Mouse (Mus musculus) limb, embryonic 14.5 days (tissue): Measurements from ENCODE around the gene Hoxc9. TPM values are rescaled to one million over a fixed set of nuclear protein-coding genes. Genes with fewer than 3 reads are reported as not detected.

ENCODE experiments used
- ATAC-seq: fragments of 200-750 bp; cut with Nextera tagmentation; 2 replicates; pipeline ENCODE4 v1.8.0; 2017; ENCODE audit warnings: low read depth, moderate number of reproducible peaks, moderate TSS enrichment; ENCODE audit not compliant: low FRiP score
- DNase-seq: peaks from one replicate; pipeline ENCODE4 v3.0.0-alpha.2; 2015; ENCODE audit warnings: low spot score
- H3K27ac ChIP-seq: fragments of 300-500 bp; sonication (generic); replicated peaks from 2 replicates; pipeline ENCODE4 v1.5.1; 2014; ENCODE audit warnings: low read depth, mild to moderate bottlenecking, low read length, moderate library complexity, mixed read lengths
- H3K27me3 ChIP-seq: fragments of 300-500 bp; sonication (generic); 2 replicates; pipeline ENCODE4 v1.6.1; 2014; ENCODE audit warnings: low read length, mixed read lengths; ENCODE audit not compliant: control insufficient read depth, insufficient read depth
- H3K36me3 ChIP-seq: fragments of 300-500 bp; sonication (generic); 2 replicates; pipeline ENCODE4 v1.6.1; 2014; ENCODE audit warnings: mild to moderate bottlenecking, low read length, moderate library complexity, mixed read lengths; ENCODE audit not compliant: control insufficient read depth, insufficient read depth
- H3K4me1 ChIP-seq: fragments of 300-500 bp; sonication (generic); 2 replicates; pipeline ENCODE4 v1.6.1; 2014; ENCODE audit warnings: antibody characterized with exemption, low read length, mixed read lengths; ENCODE audit not compliant: control insufficient read depth, insufficient read depth
- H3K4me2 ChIP-seq: fragments of 300-500 bp; sonication (generic); replicated peaks from 2 replicates; pipeline ENCODE4 v1.6.1; 2014; ENCODE audit warnings: low read depth, mild to moderate bottlenecking, low read length, moderate library complexity; ENCODE audit not compliant: severe bottlenecking
- H3K4me3 ChIP-seq: fragments of 300-500 bp; sonication (generic); replicated peaks from 2 replicates; pipeline ENCODE4 v1.5.1; 2014; ENCODE audit warnings: low read length
- H3K9ac ChIP-seq: fragments of 300-500 bp; sonication (generic); 2 replicates; pipeline ENCODE4 v1.6.1; 2014; ENCODE audit warnings: mild to moderate bottlenecking, low read depth, low read length, moderate library complexity; ENCODE audit not compliant: severe bottlenecking
- H3K9me3 ChIP-seq: fragments of 300-500 bp; sonication (generic); 2 replicates; pipeline ENCODE4 v1.6.1; 2016; ENCODE audit warnings: low read length; ENCODE audit not compliant: control insufficient read depth
- POLR2A ChIP-seq: fragments of 200-500 bp; IDR thresholded peaks from 2 replicates; pipeline ENCODE4 v1.8.0; 2012; ENCODE audit warnings: inconsistent platforms, mild to moderate bottlenecking, moderate library complexity, borderline replicate concordance; ENCODE audit not compliant: insufficient read depth, insufficient read length; ENCODE audit errors: extremely low read depth
- WGBS: fragments of 180-500 bp; shearing (Covaris S2); extraction: QIAGEN DNeasy Blood & Tissue Kit; methylation state at CpG from one replicate; pipeline ENCODE4 v1.1.7; 2014; 5-methylcytosine and 5-hydroxymethylcytosine counted together
- polyA plus RNA-seq, 2 experiments: library from polyadenylated mRNA; depleted of rRNA in 1 of 2; stranded (reverse) in 1 of 2; unstranded in 1 of 2; fragments of >200 nt; fragmentation: Nextera tagmentation in 1 of 2; extraction: Ambion mirVana in 1 of 2; gene quantifications; 2 replicates each; pipeline versions ENCODE4 v1.2.1 to v1.2.3; 2012 to 2014

The Hoxc9 gene
- polyA plus RNA-seq, 2 experiments, result 1.1 to 2.1 TPM

- 5% methylated on average over 31 of the region's 31 CpGs for WGBS
- H3K4me2 ChIP-seq, result peak within 1 kb of the TSS; percentile 18; the same call in 1 of the 2 replicates
- H3K4me1 ChIP-seq, result peaks cover 5% of the 10 kb centered on the region
- no peak for TF ChIP-seq POLR2A
- peak within 1 kb of the TSS; percentile 31 for H3K4me3 ChIP-seq
- no peaks in the 10 kb centered on the region for H3K9me3 ChIP-seq
- DNase-seq, result no peak
- H3K9ac ChIP-seq, result no peak within 1 kb of the TSS
- H3K27me3 ChIP-seq, result peaks cover 100% of the 10 kb centered on the region
- H3K36me3 ChIP-seq, result no peaks in the 10 kb centered on the region
- no peak within 1 kb of the TSS for H3K27ac ChIP-seq
- no peak for ATAC-seq
Measured at GRCm38 (mm10) chr15:102936279-102936972, 39.8 kb upstream of the Hoxc9 start, which contains the start of gene Hoxc12. TSS of gene Hoxc12 (plus strand) at chr15:102936757.

GRCm38 (mm10) chr15:102937036-102937666 lies 39.1 kb upstream of the Hoxc9 start:
- Histone ChIP-seq H3K4me1 (peaks cover 5% of the 10 kb centered on the region), H3K4me2 (peak overlapping the region; percentile 18; the same call in 1 of the 2 replicates), H3K9ac (no peak overlapping the region), H3K27ac (no peak overlapping the region), H3K27me3 (peaks cover 100% of the 10 kb centered on the region), H3K9me3 (no peaks in the 10 kb centered on the region), H3K4me3 (peak overlapping the region; percentile 31), H3K36me3 (no peaks in the 10 kb centered on the region)
- 1% methylated on average over 35 of the region's 50 CpGs for WGBS
- TF ChIP-seq POLR2A, result no peak
- no peak for ATAC-seq
- no peak for DNase-seq

- TF ChIP-seq POLR2A, result no peak
- H3K36me3 ChIP-seq, result no peaks in the 10 kb centered on the region
- 4% methylated on average over 30 of the region's 34 CpGs for WGBS
- peak overlapping the region; percentile 11 for H3K4me3 ChIP-seq
- no peak overlapping the region for H3K27ac ChIP-seq
- H3K9me3 ChIP-seq, result no peaks in the 10 kb centered on the region
- no peak for ATAC-seq
- DNase-seq, result no peak
- peaks cover 5% of the 10 kb centered on the region for H3K4me1 ChIP-seq
- no peak overlapping the region for H3K9ac ChIP-seq
- peaks cover 97% of the 10 kb centered on the region for H3K27me3 ChIP-seq
- peak overlapping the region; percentile 35; the same call in 1 of the 2 replicates for H3K4me2 ChIP-seq
Measured at GRCm38 (mm10) chr15:102939256-102940155, 36.7 kb upstream of the Hoxc9 start.

GRCm38 (mm10) chr15:102942739-102943467 lies 33.3 kb upstream of the Hoxc9 start:
- peak overlapping the region; percentile 34 for H3K4me3 ChIP-seq
- H3K36me3 ChIP-seq, result no peaks in the 10 kb centered on the region
- H3K4me1 ChIP-seq, result peaks cover 5% of the 10 kb centered on the region
- TF ChIP-seq POLR2A, result 0 out of 2 replicates have a peak, but pooled peaks have one; percentile 9
- H3K27ac ChIP-seq, result no peak overlapping the region
- under 1% methylated on average over 42 of the region's 53 CpGs for WGBS
- peak overlapping the region; percentile 60 for H3K9ac ChIP-seq
- peaks cover 96% of the 10 kb centered on the region for H3K27me3 ChIP-seq
- no peak for ATAC-seq
- no peak for DNase-seq
- peak overlapping the region; percentile 53 for H3K4me2 ChIP-seq
- H3K9me3 ChIP-seq, result no peaks in the 10 kb centered on the region
